Mouse (Mus musculus): Measurements from ENCODE around the gene Npepps. TPM values are rescaled to one million over a fixed set of nuclear protein-coding genes. Genes with fewer than 3 reads are reported as not detected.
A peak's percentile ranks its signal among the peaks of the same experiment; 100 is the strongest.
"Not testable (repeated sequence)": the region's sequence is repeated elsewhere in the genome, so short reads cannot be mapped to it uniquely, and the experiment has no call there.

The Npepps gene
- 85.5 and 88.1 TPM in 2 replicates for polyA plus RNA-seq (2016; fragmentation: Nextera tagmentation; extraction: Ambion mirVana)

GRCm38 (mm10) chr11:97280216-97280861 lies at the start of gene Npepps:
Gene Npepps (minus strand): TSS chr11:97280638.
- peak; percentile 89 for DNase-seq (ENCODE audit: low spot score)
- Histone ChIP-seq H3K36me3 (replicated peaks) (0 out of 2 replicates have a peak, but pooled peaks cover 3% of the 10 kb centered on the region), H3K4me1 (peaks cover 17% of the 10 kb centered on the region), H3K27me3 (replicated peaks; ENCODE audit: low read depth, poor library complexity, severe bottlenecking) (no peaks in the 10 kb centered on the region), H3K27ac (replicated peaks) (peak within 1 kb of the TSS; percentile 99), H3K4me3 (peak within 1 kb of the TSS; percentile 99), H3K9me3 (no peaks in the 10 kb centered on the region)
- under 1% methylated on average over 75 of the region's 83 CpGs for WGBS

DNA sequence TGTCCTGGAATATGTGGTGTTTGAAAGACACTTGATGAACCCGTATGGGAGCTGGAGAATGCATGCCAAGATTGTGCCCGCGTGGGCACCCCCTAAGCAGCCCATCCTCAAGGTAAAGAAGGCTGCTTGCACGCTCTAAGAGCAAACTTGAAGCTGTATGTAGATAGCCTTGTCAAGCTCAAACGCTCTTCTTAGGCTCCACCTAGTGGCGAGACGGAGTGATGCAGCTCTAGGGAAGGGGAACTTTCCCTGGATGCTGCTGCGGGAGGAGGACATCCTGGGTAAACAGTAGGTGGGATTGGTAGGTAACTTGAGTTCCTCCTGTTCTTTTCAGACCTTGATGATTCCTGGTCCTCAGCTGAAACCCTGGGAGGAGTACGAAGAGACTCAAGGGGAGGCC lies 47.7 kb upstream of the Npepps start:
- Histone ChIP-seq H3K9me3 (no peaks in the 10 kb centered on the region), H3K4me3 (no peak overlapping the region), H3K27me3 (replicated peaks; ENCODE audit: low read depth, poor library complexity, severe bottlenecking) (no peaks in the 10 kb centered on the region), H3K36me3 (replicated peaks) (peaks cover 78% of the 10 kb centered on the region), H3K4me1 (peaks cover 6% of the 10 kb centered on the region; the same call in 1 of the 2 replicates), H3K27ac (replicated peaks) (no peak overlapping the region)
- DNase-seq (ENCODE audit: low spot score) = peak; percentile 75
- 31% methylated on average over 9 of the region's 9 CpGs for WGBS

- Histone ChIP-seq H3K27me3 (replicated peaks; ENCODE audit: low read depth, poor library complexity, severe bottlenecking) (no peaks in the 10 kb centered on the region), H3K27ac (replicated peaks) (no peak overlapping the region), H3K36me3 (replicated peaks) (peaks cover 96% of the 10 kb centered on the region), H3K4me3 (no peak overlapping the region), H3K4me1 (no peaks in the 10 kb centered on the region), H3K9me3 (no peaks in the 10 kb centered on the region)
- 82% methylated on average over 1 of the region's 1 CpGs for WGBS
- DNase-seq (ENCODE audit: low spot score) = no peak
Measured at GRCm38 (mm10) chr11:97325224-97325623, 44.8 kb upstream of the Npepps start.

DNA sequence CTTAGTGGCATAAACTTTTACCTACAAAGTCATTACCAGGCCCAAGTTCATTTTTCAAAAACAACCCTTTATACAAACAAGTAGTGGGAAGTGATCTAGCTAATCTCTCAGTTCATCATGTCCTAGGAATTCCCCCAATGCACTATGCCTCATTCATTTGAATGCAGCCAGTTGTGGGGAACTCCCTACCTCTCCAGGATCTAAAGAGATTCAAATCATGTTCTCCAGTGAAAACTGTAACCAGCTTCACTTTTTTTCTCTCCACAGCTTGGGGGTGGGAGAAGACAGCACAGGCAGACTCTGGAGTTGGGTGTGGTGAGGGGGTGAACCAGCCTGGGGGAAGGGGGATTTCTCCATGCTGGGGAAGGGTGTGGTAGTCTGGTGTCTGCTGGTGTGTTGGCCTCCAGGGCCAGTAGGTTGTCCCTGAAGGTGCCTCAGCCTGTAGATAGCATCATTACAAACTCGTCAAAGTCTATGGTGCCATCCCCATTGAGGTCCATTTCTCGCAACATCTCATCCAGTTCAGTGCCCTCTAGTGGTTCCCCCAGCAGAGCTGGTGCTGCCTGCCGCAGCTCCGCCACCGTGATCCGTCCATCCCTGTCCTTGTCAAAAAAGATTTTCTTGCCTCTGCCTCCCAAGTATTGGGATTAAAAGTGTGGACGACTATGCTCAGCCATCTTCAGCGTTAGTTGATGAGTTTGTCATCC lies 41.6 kb upstream of the Npepps start:
- not testable (repeated sequence) for H3K27me3 ChIP-seq (replicated peaks; ENCODE audit: low read depth, poor library complexity, severe bottlenecking); DNase-seq (ENCODE audit: low spot score); H3K27ac ChIP-seq (replicated peaks); H3K9me3 ChIP-seq; H3K4me3 ChIP-seq; H3K4me1 ChIP-seq
- WGBS = 80% methylated on average over 8 of the region's 8 CpGs
- H3K36me3 ChIP-seq (replicated peaks) = peaks cover 92% of the 10 kb centered on the region

GRCm38 (mm10) chr11:97321197-97321596 lies 40.8 kb upstream of the Npepps start:
- Histone ChIP-seq H3K27ac (replicated peaks) (no peak overlapping the region), H3K4me3 (no peak overlapping the region), H3K27me3 (replicated peaks; ENCODE audit: low read depth, poor library complexity, severe bottlenecking) (no peaks in the 10 kb centered on the region), H3K9me3 (no peaks in the 10 kb centered on the region), H3K4me1 (peaks cover 6% of the 10 kb centered on the region), H3K36me3 (replicated peaks) (peaks cover 84% of the 10 kb centered on the region)
- DNase-seq (ENCODE audit: low spot score) = no peak
- WGBS = 95% methylated on average over 8 of the region's 8 CpGs

- H3K36me3 ChIP-seq (replicated peaks) = peaks cover 32% of the 10 kb centered on the region
- peak within 1 kb of the TSS; percentile 87 for H3K27ac ChIP-seq (replicated peaks)
- H3K9me3 ChIP-seq = no peaks in the 10 kb centered on the region
- H3K4me1 ChIP-seq = peaks cover 21% of the 10 kb centered on the region
- H3K4me3 ChIP-seq = peak within 1 kb of the TSS; percentile 69
- 0 out of 2 replicates have a peak, but pooled peaks cover 10% of the 10 kb centered on the region for H3K27me3 ChIP-seq (replicated peaks; ENCODE audit: low read depth, poor library complexity, severe bottlenecking)
- WGBS = under 1% methylated on average over 50 of the region's 50 CpGs
- DNase-seq (ENCODE audit: low spot score) = peak; percentile 99
Measured at GRCm38 (mm10) chr11:97315504-97316503, 35.4 kb upstream of the Npepps start, which contains the start of gene Mrpl45. Gene Mrpl45 (plus strand): TSS chr11:97315716.

GRCm38 (mm10) chr11:97314751-97315503 lies 34.5 kb upstream of the Npepps start:
- Histone ChIP-seq H3K27me3 (replicated peaks; ENCODE audit: low read depth, poor library complexity, severe bottlenecking) (0 out of 2 replicates have a peak, but pooled peaks cover 10% of the 10 kb centered on the region), H3K4me1 (peaks cover 30% of the 10 kb centered on the region), H3K36me3 (replicated peaks) (peaks cover 25% of the 10 kb centered on the region), H3K9me3 (no peaks in the 10 kb centered on the region), H3K4me3 (peak overlapping the region; percentile 69), H3K27ac (replicated peaks) (peak overlapping the region; percentile 87)
- DNase-seq (ENCODE audit: low spot score) = no peak
- 55% methylated on average over 8 of the region's 8 CpGs for WGBS

GRCm38 (mm10) chr11:97314110-97314509 lies 33.7 kb upstream of the Npepps start:
- Histone ChIP-seq H3K27ac (replicated peaks) (no peak overlapping the region), H3K4me3 (no peak overlapping the region), H3K4me1 (peaks cover 38% of the 10 kb centered on the region), H3K36me3 (replicated peaks) (peaks cover 16% of the 10 kb centered on the region), H3K27me3 (replicated peaks; ENCODE audit: low read depth, poor library complexity, severe bottlenecking) (0 out of 2 replicates have a peak, but pooled peaks cover 10% of the 10 kb centered on the region), H3K9me3 (no peaks in the 10 kb centered on the region)
- no peak for DNase-seq (ENCODE audit: low spot score)
- WGBS = 91% methylated on average over 3 of the region's 3 CpGs

GRCm38 (mm10) chr11:97312871-97313270 lies 32.4 kb upstream of the Npepps start:
- not testable (repeated sequence) for H3K36me3 ChIP-seq (replicated peaks)

GRCm38 (mm10) chr11:97310895-97311631 lies 30.6 kb upstream of the Npepps start:
- Histone ChIP-seq H3K9me3 (no peaks in the 10 kb centered on the region), H3K27ac (replicated peaks) (peak overlapping the region; percentile 78), H3K27me3 (replicated peaks; ENCODE audit: low read depth, poor library complexity, severe bottlenecking) (0 out of 2 replicates have a peak, but pooled peaks cover 10% of the 10 kb centered on the region), H3K4me3 (peak overlapping the region; percentile 62), H3K36me3 (replicated peaks) (no peaks in the 10 kb centered on the region), H3K4me1 (peaks cover 31% of the 10 kb centered on the region)
- 2% methylated on average over 18 of the region's 18 CpGs for WGBS
- peak; percentile 51 for DNase-seq (ENCODE audit: low spot score)

More at GRCm38 (mm10) chr11:97312871-97313270, 32.4 kb upstream of the Npepps start:
- H3K4me3 ChIP-seq; H3K27me3 ChIP-seq (replicated peaks; ENCODE audit: low read depth, poor library complexity, severe bottlenecking); H3K9me3 ChIP-seq; H3K27ac ChIP-seq (replicated peaks); DNase-seq (ENCODE audit: low spot score): not testable (repeated sequence)
- H3K4me1 ChIP-seq = peaks cover 38% of the 10 kb centered on the region
- WGBS = 74% methylated on average over 1 of the region's 1 CpGs

All from embryonic facial prominence, embryonic 10.5 days (tissue).